Mouse (Mus musculus): ENCODE measurements around the gene Cfap299. TPM values are rescaled to one million over a fixed set of nuclear protein-coding genes. Genes with fewer than 3 reads are reported as not detected.

The Cfap299 gene
- polyA plus RNA-seq, 1 experiment: not detected

- Histone ChIP-seq H3K4me3 (replicated peaks) (no peak overlapping the region), H3K36me3 (ENCODE audit: control insufficient read depth) (no peaks in the 10 kb centered on the region), H3K9me3 (ENCODE audit: control insufficient read depth, low read length) (peaks cover 11% of the 10 kb centered on the region; the same call in 1 of the 2 replicates), H3K4me1 (ENCODE audit: control insufficient read depth) (no peaks in the 10 kb centered on the region), H3K27me3 (ENCODE audit: control insufficient read depth) (no peaks in the 10 kb centered on the region)
- TF ChIP-seq TAL1 (IDR thresholded peaks at IDR 0.05; ENCODE audit: low read length) (no peak), GATA1 (IDR thresholded peaks at IDR 0.05; ENCODE audit: low read length) (no peak)
Observed at GRCm38 (mm10) chr5:98477261-98477660, 148.2 kb downstream of the Cfap299 start.

- no peak for TF ChIP-seq TAL1 (IDR thresholded peaks at IDR 0.05; ENCODE audit: low read length)
- no peak for TF ChIP-seq GATA1 (IDR thresholded peaks at IDR 0.05; ENCODE audit: low read length)
- no peaks in the 10 kb centered on the region for H3K4me1 ChIP-seq (ENCODE audit: control insufficient read depth)
- peaks cover 15% of the 10 kb centered on the region for H3K9me3 ChIP-seq (ENCODE audit: control insufficient read depth, low read length)
- H3K27me3 ChIP-seq (ENCODE audit: control insufficient read depth): no peaks in the 10 kb centered on the region
- no peak overlapping the region for H3K4me3 ChIP-seq (replicated peaks)
- H3K36me3 ChIP-seq (ENCODE audit: control insufficient read depth): no peaks in the 10 kb centered on the region
Observed at GRCm38 (mm10) chr5:98483507-98483906, 154.4 kb downstream of the Cfap299 start.

- H3K27me3 ChIP-seq (ENCODE audit: control insufficient read depth): no peaks in the 10 kb centered on the region
- H3K36me3 ChIP-seq (ENCODE audit: control insufficient read depth): no peaks in the 10 kb centered on the region
- no peaks in the 10 kb centered on the region for H3K4me1 ChIP-seq (ENCODE audit: control insufficient read depth)
- no peak for TF ChIP-seq GATA1 (IDR thresholded peaks at IDR 0.05; ENCODE audit: low read length)
- no peak for TF ChIP-seq TAL1 (IDR thresholded peaks at IDR 0.05; ENCODE audit: low read length)
- no peak overlapping the region for H3K4me3 ChIP-seq (replicated peaks)
- peaks cover 12% of the 10 kb centered on the region for H3K9me3 ChIP-seq (ENCODE audit: control insufficient read depth, low read length)
Observed at GRCm38 (mm10) chr5:98485189-98485588, 156.1 kb downstream of the Cfap299 start.

DNA sequence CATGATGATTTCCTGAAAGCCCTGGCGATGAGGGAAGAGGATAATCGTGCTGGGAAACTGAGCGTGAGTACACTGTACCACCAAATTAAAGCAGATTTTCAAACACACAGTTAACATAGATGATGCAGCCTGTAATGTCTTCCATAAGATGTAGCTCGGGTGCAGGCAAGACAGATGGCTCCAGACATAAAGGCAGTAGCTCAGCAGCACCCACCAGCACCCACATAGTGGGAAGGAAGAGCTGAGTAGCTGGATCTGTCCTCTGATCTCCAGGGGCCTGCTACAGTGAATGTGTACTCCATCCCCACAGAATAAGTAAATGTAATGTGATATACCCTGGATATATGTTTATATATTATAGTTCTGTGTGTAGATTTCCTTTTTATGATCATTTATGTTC is 169.2 kb downstream of the Cfap299 start:
- Histone ChIP-seq H3K27me3 (ENCODE audit: control insufficient read depth) (no peaks in the 10 kb centered on the region), H3K36me3 (ENCODE audit: control insufficient read depth) (no peaks in the 10 kb centered on the region), H3K4me3 (replicated peaks) (no peak overlapping the region), H3K4me1 (ENCODE audit: control insufficient read depth) (no peaks in the 10 kb centered on the region), H3K9me3 (ENCODE audit: control insufficient read depth, low read length) (peaks cover 3% of the 10 kb centered on the region; the same call in 1 of the 2 replicates)
- no peak for TF ChIP-seq GATA1 (IDR thresholded peaks at IDR 0.05; ENCODE audit: low read length)
- TF ChIP-seq TAL1 (IDR thresholded peaks at IDR 0.05; ENCODE audit: low read length): no peak

- TF ChIP-seq GATA1 (IDR thresholded peaks at IDR 0.05; ENCODE audit: low read length): no peak
- TF ChIP-seq TAL1 (IDR thresholded peaks at IDR 0.05; ENCODE audit: low read length): no peak
- Histone ChIP-seq H3K36me3 (ENCODE audit: control insufficient read depth) (no peaks in the 10 kb centered on the region), H3K4me1 (ENCODE audit: control insufficient read depth) (no peaks in the 10 kb centered on the region), H3K4me3 (replicated peaks) (no peak overlapping the region), H3K27me3 (ENCODE audit: control insufficient read depth) (no peaks in the 10 kb centered on the region), H3K9me3 (ENCODE audit: control insufficient read depth, low read length) (peaks cover 8% of the 10 kb centered on the region; the same call in 1 of the 2 replicates)
Observed at GRCm38 (mm10) chr5:98516214-98516613, 187.1 kb downstream of the Cfap299 start.

DNA sequence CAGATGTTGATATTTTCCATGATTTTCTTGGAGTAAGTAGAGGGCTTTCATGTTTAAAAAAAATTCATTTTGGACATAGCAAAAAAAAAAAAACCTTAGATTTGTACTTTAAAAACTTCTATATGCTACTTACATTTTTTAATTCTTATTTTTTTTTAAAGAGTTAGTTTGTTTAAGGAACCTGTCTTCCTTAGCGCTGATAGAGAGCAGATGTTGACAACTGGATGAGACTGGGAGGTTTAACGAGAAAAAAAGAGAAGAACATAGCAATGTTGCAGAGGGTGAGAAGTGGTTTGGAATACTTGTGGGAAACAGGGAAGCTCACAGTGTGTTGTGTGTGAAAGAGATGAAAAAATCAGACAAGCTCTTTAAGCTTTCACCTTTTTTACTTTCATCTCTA is 191.0 kb downstream of the Cfap299 start:
- Histone ChIP-seq H3K4me1 (ENCODE audit: control insufficient read depth) (no peaks in the 10 kb centered on the region), H3K9me3 (ENCODE audit: control insufficient read depth, low read length) (peaks cover 17% of the 10 kb centered on the region), H3K27me3 (ENCODE audit: control insufficient read depth) (no peaks in the 10 kb centered on the region), H3K36me3 (ENCODE audit: control insufficient read depth) (no peaks in the 10 kb centered on the region), H3K4me3 (replicated peaks) (no peak overlapping the region)
- TF ChIP-seq GATA1 (IDR thresholded peaks at IDR 0.05; ENCODE audit: low read length): no peak
- TF ChIP-seq TAL1 (IDR thresholded peaks at IDR 0.05; ENCODE audit: low read length): no peak

DNA sequence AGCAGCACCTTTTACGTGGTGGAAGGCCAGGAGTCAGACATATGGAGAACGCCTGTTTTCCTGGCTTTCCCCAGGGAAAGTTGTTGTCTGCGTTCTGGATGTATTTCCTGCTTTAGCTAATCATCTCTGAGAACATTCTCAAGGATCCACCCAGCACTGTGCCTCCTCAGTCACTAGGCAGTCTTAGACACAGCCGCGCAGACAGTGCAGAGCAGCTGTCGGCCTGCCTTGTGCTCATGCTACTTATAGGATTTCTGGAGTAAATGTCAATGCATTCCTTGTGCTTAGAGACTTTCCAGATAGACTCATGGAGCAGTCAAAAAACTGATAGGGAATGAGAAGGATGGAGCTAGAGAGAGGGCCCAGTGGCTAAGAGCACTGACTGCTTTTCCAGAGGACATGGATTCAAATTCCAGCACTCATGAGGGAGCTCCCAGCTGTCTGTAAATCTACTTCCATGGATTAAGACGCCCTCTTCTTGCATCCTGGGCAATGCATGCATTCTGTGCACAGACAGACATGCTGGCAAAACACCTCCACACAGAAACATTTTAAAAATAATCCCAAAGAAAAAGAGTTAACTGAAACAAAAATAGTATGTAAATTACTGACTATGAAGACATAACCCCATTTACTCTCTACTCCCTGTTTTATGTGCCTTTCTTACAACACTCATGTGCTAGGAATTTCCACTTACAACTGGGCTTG is 193.3 kb downstream of the Cfap299 start:
- Histone ChIP-seq H3K4me1 (ENCODE audit: control insufficient read depth) (no peaks in the 10 kb centered on the region), H3K27me3 (ENCODE audit: control insufficient read depth) (no peaks in the 10 kb centered on the region), H3K36me3 (ENCODE audit: control insufficient read depth) (no peaks in the 10 kb centered on the region), H3K4me3 (replicated peaks) (no peak overlapping the region), H3K9me3 (ENCODE audit: control insufficient read depth, low read length) (peaks cover 11% of the 10 kb centered on the region)
- TF ChIP-seq GATA1 (IDR thresholded peaks at IDR 0.05; ENCODE audit: low read length) (no peak), TAL1 (IDR thresholded peaks at IDR 0.05; ENCODE audit: low read length) (no peak)

DNA sequence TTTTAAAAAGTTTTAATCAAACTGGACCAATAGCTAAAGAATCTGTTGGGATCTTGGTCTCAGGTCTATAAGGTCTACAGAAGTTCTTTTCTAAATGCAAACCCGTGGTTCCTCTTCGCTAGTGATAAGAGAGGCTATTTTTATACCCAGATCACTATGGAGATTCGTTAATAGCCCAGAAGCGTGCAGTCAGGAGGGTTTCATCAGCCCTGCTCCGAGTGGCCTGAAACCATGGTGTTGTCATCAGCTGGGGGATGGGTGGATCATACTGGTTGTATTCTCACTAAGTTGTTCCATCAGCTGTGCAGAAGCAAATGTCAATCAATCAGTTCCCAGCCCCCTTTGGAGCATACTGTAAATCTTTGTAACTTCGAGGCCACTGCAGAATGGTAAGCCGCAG is 193.9 kb downstream of the Cfap299 start:
- Histone ChIP-seq H3K4me3 (replicated peaks) (no peak overlapping the region), H3K4me1 (ENCODE audit: control insufficient read depth) (no peaks in the 10 kb centered on the region), H3K27me3 (ENCODE audit: control insufficient read depth) (no peaks in the 10 kb centered on the region), H3K9me3 (ENCODE audit: control insufficient read depth, low read length) (peaks cover 9% of the 10 kb centered on the region), H3K36me3 (ENCODE audit: control insufficient read depth) (no peaks in the 10 kb centered on the region)
- TF ChIP-seq GATA1 (IDR thresholded peaks at IDR 0.05; ENCODE audit: low read length) (no peak), TAL1 (IDR thresholded peaks at IDR 0.05; ENCODE audit: low read length) (no peak)

GRCm38 (mm10) chr5:98523783-98524182 is 194.7 kb downstream of the Cfap299 start:
- H3K9me3 ChIP-seq (ENCODE audit: control insufficient read depth, low read length): peaks cover 9% of the 10 kb centered on the region
- no peak overlapping the region for H3K4me3 ChIP-seq (replicated peaks)
- no peaks in the 10 kb centered on the region for H3K27me3 ChIP-seq (ENCODE audit: control insufficient read depth)
- H3K36me3 ChIP-seq (ENCODE audit: control insufficient read depth): no peaks in the 10 kb centered on the region
- TF ChIP-seq GATA1 (IDR thresholded peaks at IDR 0.05; ENCODE audit: low read length) (no peak), TAL1 (IDR thresholded peaks at IDR 0.05; ENCODE audit: low read length) (no peak)
- no peaks in the 10 kb centered on the region for H3K4me1 ChIP-seq (ENCODE audit: control insufficient read depth)
